Mouse (Mus musculus): Measurements from ENCODE around the gene Tbc1d16.

The Tbc1d16 gene

GRCm38 (mm10) chr11:119180824-119181582 is 47.3 kb downstream of the Tbc1d16 start:
- no peak for DNase-seq (ENCODE audit: extremely low read depth, insufficient read length, low spot score)

- DNase-seq (ENCODE audit: extremely low read depth, insufficient read length, low spot score): no peak
Measured at GRCm38 (mm10) chr11:119178317-119178716, 50.0 kb downstream of the Tbc1d16 start.

- DNase-seq (ENCODE audit: extremely low read depth, insufficient read length, low spot score): no peak
Measured at GRCm38 (mm10) chr11:119176389-119177179, 51.7 kb downstream of the Tbc1d16 start.

DNA sequence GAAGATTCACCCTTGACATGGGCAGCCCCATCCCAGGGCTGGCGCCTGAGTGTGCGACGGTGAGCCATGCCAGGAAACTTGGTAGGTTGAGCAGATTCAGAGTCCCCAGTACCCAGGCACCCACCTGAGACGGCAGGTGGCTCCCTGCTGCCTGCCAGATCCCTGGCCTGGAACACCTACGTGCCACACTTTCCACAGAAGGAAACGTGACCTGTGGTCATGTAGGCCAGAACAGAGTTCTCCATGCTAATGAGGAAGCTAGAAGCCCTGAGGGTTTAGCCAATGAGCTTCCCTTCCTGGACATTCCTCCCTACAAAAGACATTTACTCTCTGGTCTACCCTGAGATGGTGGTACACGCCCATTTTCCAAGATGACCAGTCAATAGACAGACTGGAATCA is 56.7 kb downstream of the Tbc1d16 start:
- DNase-seq (ENCODE audit: extremely low read depth, insufficient read length, low spot score): no peak

- DNase-seq (ENCODE audit: extremely low read depth, insufficient read length, low spot score): no peak
Measured at GRCm38 (mm10) chr11:119168851-119169250, 59.4 kb downstream of the Tbc1d16 start.

- peak; percentile 86 for DNase-seq (ENCODE audit: extremely low read depth, insufficient read length, low spot score)
Measured at GRCm38 (mm10) chr11:119165995-119166394, 62.3 kb downstream of the Tbc1d16 start.

DNA sequence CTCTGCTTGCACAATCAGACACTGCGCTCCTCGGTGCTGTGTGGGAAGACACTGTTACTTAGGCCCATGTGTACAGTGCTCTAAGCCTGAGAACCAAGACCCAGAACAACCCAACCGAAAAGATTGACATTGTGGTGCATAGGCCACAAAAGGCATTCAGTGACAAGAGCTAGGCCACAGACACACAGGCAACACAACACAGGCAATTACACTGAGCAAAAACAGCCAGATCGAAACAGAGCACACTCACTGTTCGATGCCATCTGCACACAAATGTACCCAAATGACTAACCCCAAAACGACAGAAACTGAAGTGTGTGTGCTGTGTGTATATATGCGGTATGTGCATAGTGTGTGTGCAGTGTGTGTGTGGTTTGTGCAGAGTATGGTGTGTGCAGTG is 63.9 kb downstream of the Tbc1d16 start:
- no peak for DNase-seq (ENCODE audit: extremely low read depth, insufficient read length, low spot score)

DNA sequence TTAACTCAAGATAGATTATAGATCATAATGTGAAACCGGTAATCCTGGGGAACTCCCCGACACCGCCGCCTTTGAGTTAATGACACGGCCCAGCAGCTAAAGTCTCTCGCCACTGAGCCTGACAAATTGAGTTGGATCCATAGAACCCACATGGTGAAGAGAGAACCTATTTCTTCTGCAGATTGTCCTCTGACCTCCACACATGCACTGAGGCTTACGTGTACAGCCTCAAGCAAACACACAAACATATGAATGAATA is 64.6 kb downstream of the Tbc1d16 start:
- DNase-seq (ENCODE audit: extremely low read depth, insufficient read length, low spot score): no peak

GRCm38 (mm10) chr11:119162959-119163733 is 65.2 kb downstream of the Tbc1d16 start:
- DNase-seq (ENCODE audit: extremely low read depth, insufficient read length, low spot score): no peak

- DNase-seq (ENCODE audit: extremely low read depth, insufficient read length, low spot score): no peak
Measured at GRCm38 (mm10) chr11:119161665-119162064, 66.6 kb downstream of the Tbc1d16 start.

GRCm38 (mm10) chr11:119160050-119160449 is 68.2 kb downstream of the Tbc1d16 start:
- DNase-seq (ENCODE audit: extremely low read depth, insufficient read length, low spot score): no peak

DNA sequence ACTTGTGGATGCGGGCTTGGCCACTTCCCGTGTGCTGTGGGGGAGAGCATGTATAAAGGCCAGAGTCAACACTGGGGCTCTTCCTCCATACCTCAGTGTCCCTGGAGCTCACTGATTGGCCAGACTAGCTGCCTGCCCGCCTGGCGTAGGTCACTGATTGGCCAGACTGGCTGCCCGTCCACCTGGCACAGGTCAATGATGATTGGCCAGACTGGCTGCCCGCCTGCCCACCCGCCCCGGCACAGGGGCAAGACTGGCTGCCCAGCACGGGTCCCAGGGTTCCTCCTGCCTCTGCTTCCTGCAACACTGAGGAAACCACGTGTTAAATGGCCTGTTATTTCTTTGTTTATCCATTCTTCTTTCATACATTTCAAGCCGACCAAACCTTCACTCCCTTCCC is 68.8 kb downstream of the Tbc1d16 start:
- DNase-seq (ENCODE audit: extremely low read depth, insufficient read length, low spot score): peak; percentile 94

GRCm38 (mm10) chr11:119157377-119158189 is 70.7 kb downstream of the Tbc1d16 start:
- DNase-seq (ENCODE audit: extremely low read depth, insufficient read length, low spot score): no peak

GRCm38 (mm10) chr11:119156481-119157254 is 71.6 kb downstream of the Tbc1d16 start:
- DNase-seq (ENCODE audit: extremely low read depth, insufficient read length, low spot score): no peak

DNA sequence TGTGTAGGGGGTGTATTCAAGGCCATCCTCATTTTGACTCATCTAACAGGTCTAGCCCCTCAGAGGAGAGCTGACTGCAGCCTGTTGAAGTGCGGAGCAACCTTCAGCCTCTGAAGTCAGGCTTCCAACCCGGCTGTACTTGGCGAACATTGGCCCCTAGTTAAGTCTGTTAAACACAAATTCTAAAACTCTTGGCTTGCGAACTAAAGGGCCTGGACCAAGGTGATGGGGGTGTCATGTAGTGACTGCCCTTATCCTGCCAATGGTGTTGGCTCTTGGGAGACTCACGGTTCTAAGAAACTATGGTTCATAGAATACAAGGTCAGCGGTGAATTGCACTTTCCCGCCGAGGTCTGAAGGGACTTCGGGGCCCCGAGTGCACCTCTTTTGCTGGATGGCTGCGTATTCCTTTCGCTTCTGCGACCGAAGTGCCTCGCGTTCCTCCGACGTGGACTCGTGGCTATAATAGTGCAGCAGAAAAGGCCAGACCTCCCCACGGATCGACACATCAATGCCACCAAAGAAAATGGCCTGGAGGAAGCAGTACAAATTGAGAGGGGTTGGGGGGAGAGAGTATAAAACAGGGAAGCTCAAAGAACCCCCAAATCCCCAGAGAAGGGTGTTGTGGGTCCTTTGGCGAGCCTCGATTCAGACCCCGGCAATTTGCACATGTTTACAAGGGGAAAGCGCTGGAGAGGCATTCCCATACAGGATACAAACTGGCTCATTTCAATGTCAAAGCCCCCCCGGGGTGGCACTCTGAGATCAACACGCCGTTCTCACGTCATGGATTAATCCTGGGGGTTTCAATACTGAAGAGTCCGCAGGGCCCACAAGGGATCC is 72.4 kb downstream of the Tbc1d16 start:
- DNase-seq (ENCODE audit: extremely low read depth, insufficient read length, low spot score): no peak

DNA sequence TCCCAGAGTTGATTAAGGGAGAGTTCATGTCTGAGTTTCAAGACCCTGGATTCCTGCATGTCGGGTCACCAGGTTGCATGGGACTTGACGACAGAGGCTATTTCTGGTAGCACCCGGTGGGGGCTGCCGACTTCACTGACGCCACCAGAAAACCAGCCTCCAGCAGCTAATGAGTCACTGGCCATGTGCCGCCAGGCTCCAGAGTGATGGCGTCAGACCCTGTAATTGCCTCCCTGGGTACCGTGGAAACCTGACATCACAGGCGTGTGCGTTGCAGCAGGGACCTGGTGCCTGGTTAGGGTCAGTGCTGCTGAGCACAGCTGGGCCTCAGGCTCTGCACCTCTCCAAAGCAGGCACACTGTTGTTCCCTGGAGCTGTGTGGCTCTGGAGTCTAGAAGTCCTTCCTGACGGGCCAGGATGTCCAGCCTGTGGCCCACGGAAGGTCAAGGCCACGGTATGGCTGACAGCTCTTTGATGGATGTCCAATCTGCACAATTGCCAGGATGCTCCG is 75.9 kb downstream of the Tbc1d16 start:
- peak; percentile 78 for DNase-seq (ENCODE audit: extremely low read depth, insufficient read length, low spot score)

GRCm38 (mm10) chr11:119151073-119151607 is 77.2 kb downstream of the Tbc1d16 start:
- DNase-seq (ENCODE audit: extremely low read depth, insufficient read length, low spot score): no peak

DNA sequence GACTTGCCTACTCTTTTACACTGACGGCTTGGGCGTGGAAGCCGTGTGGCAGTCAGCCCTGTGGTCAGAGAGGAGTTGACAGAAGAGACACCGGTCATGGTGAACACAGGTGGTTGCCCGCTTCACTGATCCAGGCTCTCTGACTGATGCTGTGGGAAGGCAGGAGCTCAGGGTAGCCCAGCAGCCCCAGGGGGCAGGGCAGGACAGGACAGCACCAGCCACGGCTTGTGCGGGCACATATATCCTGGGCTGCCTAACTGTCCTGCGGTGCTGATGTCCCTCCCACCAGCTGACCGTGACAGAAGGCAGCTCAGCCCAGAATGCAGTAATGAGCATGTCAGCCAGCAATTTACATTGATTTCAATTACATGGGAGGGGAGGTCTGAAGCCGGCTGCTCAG is 77.9 kb downstream of the Tbc1d16 start:
- no peak for DNase-seq (ENCODE audit: extremely low read depth, insufficient read length, low spot score)

GRCm38 (mm10) chr11:119148829-119149228 is 79.5 kb downstream of the Tbc1d16 start:
- no peak for DNase-seq (ENCODE audit: extremely low read depth, insufficient read length, low spot score)
